11 mouse cellular contexts compared by ENCODE assay signal in genomic region chr13:97095726-97096125, GRCm38 (mm10).
"Had no signal": no experiment of that assay in that cellular context is flagged by ENCODE, and none has a peak within 500 bp of the region (broad histone marks: within the 10 kb centered on the region; RNA-seq: fewer than 3 reads in every experiment).

No protein-coding gene starts in this region.

- DNase-seq: kidney, adult 9 months; kidney, postnatal 14 days; layer of hippocampus, postnatal 36 days; lung, postnatal 4 days; right cerebral cortex, postnatal 25 days; thymus, postnatal 36 days had no signal

- H3K27me3 ChIP-seq: limb, embryonic 15.5 days; liver, embryonic 12.5 days; midbrain, embryonic 12.5 days had no signal

- H3K4me2 ChIP-seq: limb, embryonic 15.5 days; liver, embryonic 12.5 days; midbrain, embryonic 12.5 days had no signal

- H3K36me3 ChIP-seq: limb, embryonic 15.5 days; midbrain, embryonic 12.5 days had no signal

- H3K9ac ChIP-seq: limb, embryonic 15.5 days; liver, embryonic 12.5 days; midbrain, embryonic 12.5 days had no signal

- H3K27ac ChIP-seq: limb, embryonic 15.5 days; liver, embryonic 12.5 days; midbrain, embryonic 12.5 days had no signal

- H3K9me3 ChIP-seq: limb, embryonic 15.5 days; liver, embryonic 12.5 days; midbrain, embryonic 12.5 days had no signal

- H3K4me3 ChIP-seq: limb, embryonic 15.5 days; liver, embryonic 12.5 days; midbrain, embryonic 12.5 days had no signal

- ATAC-seq: intestine, embryonic 16.5 days; liver, embryonic 12.5 days; midbrain, embryonic 16.5 days had no signal

- H3K4me1 ChIP-seq: limb, embryonic 15.5 days; liver, embryonic 12.5 days; midbrain, embryonic 12.5 days had no signal
